Mouse (Mus musculus) erythroblast, embryonic 14.5 days (primary cell): ENCODE data around the gene Rnf144b. TPM values are rescaled to one million over a fixed set of nuclear protein-coding genes. Genes with fewer than 3 reads are reported as not detected.

ENCODE experiments used
- H3K27me3 ChIP-seq: 2 replicates; pipeline ENCODE4 v1.6.1; 2012; ENCODE audit warnings: inconsistent platforms; ENCODE audit not compliant: control insufficient read depth
- H3K36me3 ChIP-seq: 2 replicates; pipeline ENCODE4 v1.6.1; 2012; ENCODE audit warnings: mild to moderate bottlenecking, inconsistent platforms; ENCODE audit not compliant: control insufficient read depth
- H3K4me1 ChIP-seq: 2 replicates; pipeline ENCODE4 v1.6.1; 2012; ENCODE audit warnings: inconsistent platforms; ENCODE audit not compliant: control insufficient read depth
- H3K4me3 ChIP-seq: replicated peaks from 2 replicates; pipeline ENCODE3; 2012; ENCODE audit warnings: moderate library complexity, mild to moderate bottlenecking, inconsistent platforms
- H3K9me3 ChIP-seq: 2 replicates; pipeline ENCODE4 v1.6.1; 2012; ENCODE audit warnings: low read length, inconsistent platforms, mixed read lengths; ENCODE audit not compliant: control insufficient read depth
- GATA1 ChIP-seq: IDR thresholded peaks from 2 replicates; pipeline ENCODE4 v1.6.1; 2012; ENCODE audit warnings: low read length, inconsistent platforms, mixed read lengths
- TAL1 ChIP-seq: IDR thresholded peaks from 3 replicates; pipeline ENCODE4 v1.6.1; 2012; ENCODE audit warnings: low read length, inconsistent platforms, mixed read lengths
- polyA plus RNA-seq: library from polyadenylated mRNA; stranded (reverse); fragments of >175 nt; gene quantifications from 2 replicates; pipeline ENCODE4 v1.2.3, GENCODE M21; 2012

Rnf144b gene
- polyA plus RNA-seq, 1 experiment: not detected

- Histone ChIP-seq H3K36me3 (peaks cover 3% of the 10 kb centered on the region), H3K4me1 (peaks cover 3% of the 10 kb centered on the region; the same call in 1 of the 2 replicates), H3K27me3 (no peaks in the 10 kb centered on the region), H3K9me3 (no peaks in the 10 kb centered on the region), H3K4me3 (no peak overlapping the region)
- TF ChIP-seq GATA1 (no peak), TAL1 (no peak)
These were observed 105.7 kb downstream of the Rnf144b start for GRCm38 (mm10) chr13:47228201-47228600.

- Histone ChIP-seq H3K9me3 (no peaks in the 10 kb centered on the region), H3K27me3 (no peaks in the 10 kb centered on the region), H3K4me3 (no peak overlapping the region), H3K4me1 (peaks cover 3% of the 10 kb centered on the region; the same call in 1 of the 2 replicates), H3K36me3 (peaks cover 3% of the 10 kb centered on the region)
- TF ChIP-seq TAL1 (no peak), GATA1 (no peak)
These were observed 106.3 kb downstream of the Rnf144b start for GRCm38 (mm10) chr13:47228626-47229190.

GRCm38 (mm10) chr13:47232163-47232562 is 109.7 kb downstream of the Rnf144b start:
- Histone ChIP-seq H3K27me3 (no peaks in the 10 kb centered on the region), H3K36me3 (peaks cover 3% of the 10 kb centered on the region), H3K9me3 (no peaks in the 10 kb centered on the region), H3K4me3 (no peak overlapping the region), H3K4me1 (no peaks in the 10 kb centered on the region)
- TF ChIP-seq TAL1 (no peak), GATA1 (no peak)

GRCm38 (mm10) chr13:47237376-47237775 is 114.9 kb downstream of the Rnf144b start:
- Histone ChIP-seq H3K36me3 (peaks cover 24% of the 10 kb centered on the region), H3K27me3 (no peaks in the 10 kb centered on the region), H3K4me1 (no peaks in the 10 kb centered on the region), H3K4me3 (no peak overlapping the region), H3K9me3 (no peaks in the 10 kb centered on the region)
- TF ChIP-seq GATA1 (no peak), TAL1 (no peak)

GRCm38 (mm10) chr13:47238131-47238530 is 115.7 kb downstream of the Rnf144b start:
- Histone ChIP-seq H3K27me3 (no peaks in the 10 kb centered on the region), H3K9me3 (no peaks in the 10 kb centered on the region; the same call in 1 of the 2 replicates), H3K4me3 (no peak overlapping the region), H3K36me3 (peaks cover 31% of the 10 kb centered on the region), H3K4me1 (no peaks in the 10 kb centered on the region)
- TF ChIP-seq GATA1: no peak
- TF ChIP-seq TAL1: no peak

- Histone ChIP-seq H3K27me3 (no peaks in the 10 kb centered on the region), H3K36me3 (peaks cover 43% of the 10 kb centered on the region), H3K4me1 (peaks cover 9% of the 10 kb centered on the region), H3K9me3 (no peaks in the 10 kb centered on the region; the same call in 1 of the 2 replicates), H3K4me3 (no peak overlapping the region)
- TF ChIP-seq TAL1: no peak
These were observed 121.1 kb downstream of the Rnf144b start for GRCm38 (mm10) chr13:47243569-47243968.

GRCm38 (mm10) chr13:47244771-47245170 is 122.3 kb downstream of the Rnf144b start:
- no peaks in the 10 kb centered on the region for H3K27me3 ChIP-seq
- peaks cover 9% of the 10 kb centered on the region for H3K4me1 ChIP-seq
- no peak overlapping the region for H3K4me3 ChIP-seq
- H3K9me3 ChIP-seq: no peaks in the 10 kb centered on the region; the same call in 1 of the 2 replicates
- TF ChIP-seq GATA1 (no peak), TAL1 (no peak)
- H3K36me3 ChIP-seq: peaks cover 40% of the 10 kb centered on the region

GRCm38 (mm10) chr13:47246459-47246858 is 124.0 kb downstream of the Rnf144b start:
- no peaks in the 10 kb centered on the region for H3K27me3 ChIP-seq
- no peaks in the 10 kb centered on the region; the same call in 1 of the 2 replicates for H3K9me3 ChIP-seq
- peaks cover 32% of the 10 kb centered on the region for H3K36me3 ChIP-seq
- H3K4me1 ChIP-seq: peaks cover 9% of the 10 kb centered on the region
- H3K4me3 ChIP-seq: no peak overlapping the region
- TF ChIP-seq TAL1: no peak
- TF ChIP-seq GATA1: no peak

GRCm38 (mm10) chr13:47247156-47247800 is 124.8 kb downstream of the Rnf144b start:
- Histone ChIP-seq H3K9me3 (no peaks in the 10 kb centered on the region; the same call in 1 of the 2 replicates), H3K27me3 (no peaks in the 10 kb centered on the region), H3K4me1 (peaks cover 9% of the 10 kb centered on the region), H3K36me3 (peaks cover 26% of the 10 kb centered on the region), H3K4me3 (no peak overlapping the region)
- TF ChIP-seq GATA1 (no peak), TAL1 (no peak)
